Mouse (Mus musculus): Measurements from ENCODE around the gene Krt2. TPM values are rescaled to one million over a fixed set of nuclear protein-coding genes. Genes with fewer than 3 reads are reported as not detected.
A peak's percentile ranks its signal among the peaks of the same experiment; 100 is the strongest.

Gene Krt2
- total RNA-seq (2021), result 1 to 10 TPM; 4.6 to 6.4 TPM

DNA sequence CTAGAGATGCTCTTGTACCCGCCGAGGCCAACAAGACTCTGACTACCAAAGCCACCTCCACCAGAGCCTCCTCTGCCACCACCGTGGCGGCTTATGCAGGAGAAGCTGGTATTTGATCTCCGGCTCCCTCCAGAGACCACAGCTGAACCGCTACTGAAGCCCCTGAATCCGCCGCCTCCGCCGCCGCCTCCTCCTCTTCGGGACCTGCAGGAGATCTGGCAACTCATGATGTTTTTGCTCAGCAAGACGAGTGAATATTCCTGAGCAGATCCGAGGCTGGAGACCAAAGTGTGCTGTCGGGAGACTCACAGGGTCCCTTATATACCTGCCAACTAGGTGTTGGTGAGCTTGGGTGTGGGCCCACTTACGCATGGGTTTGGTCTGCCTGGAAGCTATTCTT lies at the start of gene Krt2:
Gene Krt2, minus strand, starts transcription at position 295 of the 400 bp plus-strand sequence.
- peak; percentile 37 to 42 for DNase-seq

DNA sequence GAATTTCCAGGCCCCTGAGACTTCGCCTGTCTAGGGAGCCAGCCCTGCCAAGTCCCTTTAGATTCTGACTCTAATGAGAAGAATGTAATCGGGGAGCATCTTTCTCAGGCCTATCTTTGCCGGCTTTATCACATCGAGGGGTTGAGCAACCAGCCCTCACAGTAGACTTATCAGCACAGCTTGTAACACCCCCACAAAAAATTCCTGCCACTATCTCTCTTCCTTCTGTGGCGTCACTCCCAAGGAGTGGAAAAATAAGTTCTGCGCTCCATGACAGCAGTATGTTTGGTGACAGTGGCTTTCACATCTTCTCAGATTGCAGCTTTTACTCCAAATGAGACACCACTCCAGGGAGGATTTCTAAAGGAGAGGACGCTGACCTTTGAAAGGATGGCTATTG lies 48.8 kb upstream of the Krt2 start:
- peak in 1 of 2 experiments; percentile 14 for DNase-seq

DNA sequence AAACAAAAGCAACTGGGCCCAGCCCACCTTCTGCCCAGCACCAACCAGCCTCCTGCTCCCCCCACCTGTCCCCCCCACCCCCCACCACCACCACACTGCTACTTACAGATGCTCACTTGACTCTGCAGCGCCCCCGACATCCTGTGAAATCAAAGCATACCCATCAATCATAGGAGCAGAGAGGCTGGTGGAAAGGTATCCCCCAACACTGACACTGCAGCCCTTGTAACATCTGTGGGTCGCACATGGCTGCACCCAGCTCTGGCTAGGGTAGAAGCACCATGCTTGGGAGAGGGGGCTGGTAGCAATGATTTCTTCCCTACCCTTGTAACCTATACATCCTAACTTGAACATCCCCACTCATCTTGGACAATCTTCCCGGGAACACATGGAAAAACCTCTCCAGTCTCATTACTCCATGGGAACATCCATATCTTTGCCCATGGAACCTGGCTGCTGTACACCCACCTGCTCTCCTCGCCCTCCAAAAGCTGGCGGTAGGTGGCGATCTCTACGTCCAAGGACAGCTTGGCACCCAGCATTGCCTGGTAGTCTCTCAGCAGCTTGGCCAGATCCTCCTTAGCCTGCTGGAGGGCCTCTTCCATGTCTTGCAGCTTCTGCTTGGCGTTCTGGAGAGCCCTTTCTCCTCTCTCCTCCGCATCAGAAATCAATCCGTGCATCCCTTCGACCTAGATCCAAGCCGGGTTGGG lies 42.6 kb upstream of the Krt2 start:
- no peak for DNase-seq

DNA sequence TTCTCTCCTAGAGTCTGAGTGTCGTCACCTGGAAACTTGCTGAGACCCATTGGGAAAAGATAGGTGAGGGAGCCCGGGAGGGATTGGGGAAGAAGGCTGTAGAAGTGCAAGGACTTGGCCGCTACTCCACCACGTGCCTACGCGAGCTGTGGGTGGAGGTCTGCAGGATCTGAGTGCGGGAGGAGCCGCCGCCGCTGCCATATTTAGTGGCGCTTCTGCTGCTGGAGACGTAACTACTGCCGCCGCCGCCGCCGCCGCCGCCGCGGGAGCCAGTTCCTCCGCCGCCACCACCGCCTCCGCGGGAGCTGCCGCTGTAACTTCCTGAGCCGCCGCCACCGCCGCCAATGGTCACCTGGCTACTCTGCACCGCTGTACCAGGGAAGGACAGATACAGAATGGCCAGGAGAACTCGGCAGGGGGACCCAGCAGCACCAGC lies 41.8 kb upstream of the Krt2 start:
- peak; percentile 40 to 50 for DNase-seq

DNA sequence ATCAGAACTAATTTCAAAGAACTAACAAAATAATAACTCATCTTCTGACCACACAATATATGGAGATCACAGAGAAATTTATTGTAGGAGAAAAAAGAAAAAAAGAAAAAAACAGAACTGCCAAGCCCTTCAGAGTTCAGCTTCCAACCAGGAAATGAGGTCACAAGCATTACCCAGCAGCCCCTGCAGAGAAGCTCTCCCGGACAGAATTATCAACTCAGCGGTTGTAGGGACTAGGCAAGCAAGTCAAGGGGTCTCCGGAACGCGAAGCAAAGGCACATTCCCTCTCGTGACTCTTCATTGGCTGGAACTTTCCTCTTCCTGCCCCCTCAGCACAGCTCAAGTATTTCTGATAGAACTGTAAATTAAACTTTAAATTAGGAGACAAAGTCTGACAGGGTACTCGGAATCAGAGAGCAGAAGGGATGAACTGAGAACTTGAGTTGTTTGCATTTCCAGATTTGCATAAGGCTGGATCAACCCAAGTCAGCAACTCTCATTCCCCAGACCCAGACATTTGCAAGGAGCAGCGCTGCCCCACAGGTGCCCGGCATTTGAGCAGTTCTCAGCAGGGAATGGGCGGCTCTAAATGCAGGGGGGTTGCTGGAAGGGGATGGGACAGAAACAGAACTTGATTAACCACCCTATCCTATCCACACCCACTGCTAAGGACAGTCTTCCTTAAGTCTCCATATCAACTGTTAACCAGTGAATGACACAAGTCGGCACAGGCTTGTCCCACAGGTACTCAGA lies 40.9 kb upstream of the Krt2 start:
- no peak for DNase-seq

DNA sequence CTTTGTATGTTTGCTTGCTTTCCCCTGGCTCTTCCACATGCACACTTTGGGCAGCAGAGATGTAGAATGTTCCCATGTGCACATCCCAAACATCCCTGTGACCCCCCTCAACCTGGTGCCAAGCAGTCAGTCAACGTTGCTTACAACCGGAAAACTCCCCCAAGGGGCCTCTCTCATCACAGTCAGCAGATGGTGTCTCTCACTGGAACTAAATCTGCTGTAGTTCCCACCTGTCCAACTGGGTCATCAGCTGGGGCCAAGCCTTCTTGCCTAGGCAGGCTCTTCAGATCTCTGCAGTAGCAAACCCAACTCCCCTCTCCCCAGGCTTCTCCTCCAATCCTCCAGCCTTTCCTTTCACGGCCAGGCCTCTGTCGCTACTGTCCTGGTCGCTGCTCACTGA lies 38.7 kb upstream of the Krt2 start:
- no peak for DNase-seq

DNA sequence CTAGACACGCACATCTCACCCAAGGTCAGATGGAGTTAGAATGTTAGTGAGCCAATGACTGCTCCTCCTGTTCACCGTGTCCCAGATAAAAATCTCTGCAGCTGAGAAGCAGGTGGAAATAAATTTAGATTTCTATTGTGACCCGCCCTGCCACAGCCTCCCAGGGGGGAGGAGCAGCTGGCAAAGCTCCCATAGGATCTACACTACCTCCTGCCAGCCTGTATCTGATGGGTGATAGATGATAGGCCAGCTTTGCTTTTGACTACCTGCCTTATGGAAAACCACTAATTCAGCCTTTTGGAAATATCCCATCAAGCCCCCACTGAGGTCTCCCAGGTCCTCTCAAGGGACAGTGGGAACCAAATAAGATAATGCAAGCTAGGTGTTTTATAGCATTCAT lies 37.8 kb upstream of the Krt2 start:
- no peak for DNase-seq

DNA sequence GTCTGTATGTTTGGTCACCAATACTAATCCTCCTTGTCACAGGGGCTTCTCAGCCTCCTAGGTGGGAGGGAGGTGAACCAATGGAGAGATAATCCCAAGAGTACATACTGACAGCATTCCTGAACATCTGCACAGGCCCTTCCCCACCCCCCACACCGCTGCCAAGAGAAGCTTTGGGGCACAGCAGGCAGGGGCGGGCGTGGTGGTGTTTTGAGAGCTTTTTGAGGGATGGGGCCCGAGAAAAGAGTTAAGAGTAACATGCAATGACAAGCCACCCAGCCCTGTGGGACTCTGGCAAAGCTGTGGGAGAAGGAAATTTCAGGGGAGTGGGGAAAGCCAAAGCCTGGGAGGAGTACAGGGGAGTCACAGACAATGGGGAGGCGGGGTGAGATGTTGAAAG lies 36.3 kb upstream of the Krt2 start:
- no peak for DNase-seq

DNA sequence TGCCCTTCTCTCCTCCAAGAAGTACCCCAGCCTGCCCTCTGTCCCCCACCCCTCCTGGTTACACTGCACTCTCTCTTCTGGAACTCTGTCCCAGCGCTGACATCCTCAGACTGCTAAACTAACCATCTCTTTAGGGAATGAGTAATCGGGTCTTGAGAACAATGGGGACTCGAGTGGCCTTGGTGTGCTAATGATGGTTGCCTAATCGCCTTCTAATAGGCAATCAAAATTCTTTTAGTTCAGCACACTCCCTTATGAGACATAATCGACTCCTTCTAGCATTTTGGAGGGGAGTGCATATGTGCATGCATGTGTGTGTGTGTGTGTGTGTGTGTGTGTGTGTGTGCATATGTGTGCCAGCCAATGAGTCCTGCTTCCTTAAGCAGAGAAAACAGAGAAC lies 34.6 kb upstream of the Krt2 start:
- DNase-seq, result no peak

DNA sequence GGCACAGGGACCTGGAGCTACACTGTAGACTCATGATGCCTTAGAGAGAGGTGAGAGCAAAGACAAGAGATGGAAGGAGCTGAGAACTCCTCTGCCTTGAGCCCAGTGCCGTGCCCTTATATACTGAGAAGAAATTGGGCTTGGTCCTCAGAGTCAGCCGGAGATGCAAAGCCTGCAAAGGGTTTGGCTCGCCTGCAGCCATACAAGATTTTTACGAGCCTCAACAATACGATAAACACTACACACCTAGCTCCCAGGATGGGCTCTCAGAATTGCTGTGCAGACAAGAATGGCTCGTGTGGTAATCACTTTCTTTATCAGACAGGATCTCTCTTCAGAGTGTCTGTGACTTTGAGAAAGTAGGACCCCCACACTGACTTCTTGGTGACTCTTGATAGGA lies 32.7 kb upstream of the Krt2 start, which contains the start of gene Krt1:
Gene Krt1, minus strand, starts transcription at position 101 of the 400 bp plus-strand sequence.
- no peak for DNase-seq

DNA sequence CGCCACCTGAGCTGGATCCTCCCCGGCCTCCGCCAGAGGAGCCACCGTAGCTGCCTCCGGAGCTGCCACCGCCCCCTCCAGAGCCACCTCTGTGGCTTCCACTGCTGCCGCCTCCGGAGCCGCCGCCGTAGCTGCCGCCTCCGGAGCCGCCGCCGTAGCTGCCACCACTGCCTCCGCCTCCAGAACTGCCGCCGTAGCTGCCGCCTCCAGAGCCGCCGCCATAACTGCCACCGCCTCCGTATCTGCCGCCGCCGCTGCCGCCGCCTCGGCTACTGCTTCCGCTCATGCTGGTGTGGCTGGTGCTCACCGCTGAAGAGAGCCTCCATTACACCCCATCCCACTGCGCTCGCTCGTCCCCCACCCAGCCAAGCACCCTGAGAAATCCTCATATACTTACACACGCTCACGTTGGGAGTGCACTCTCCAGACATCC lies 28.0 kb upstream of the Krt2 start:
- peak; percentile 52 to 54 for DNase-seq

DNA sequence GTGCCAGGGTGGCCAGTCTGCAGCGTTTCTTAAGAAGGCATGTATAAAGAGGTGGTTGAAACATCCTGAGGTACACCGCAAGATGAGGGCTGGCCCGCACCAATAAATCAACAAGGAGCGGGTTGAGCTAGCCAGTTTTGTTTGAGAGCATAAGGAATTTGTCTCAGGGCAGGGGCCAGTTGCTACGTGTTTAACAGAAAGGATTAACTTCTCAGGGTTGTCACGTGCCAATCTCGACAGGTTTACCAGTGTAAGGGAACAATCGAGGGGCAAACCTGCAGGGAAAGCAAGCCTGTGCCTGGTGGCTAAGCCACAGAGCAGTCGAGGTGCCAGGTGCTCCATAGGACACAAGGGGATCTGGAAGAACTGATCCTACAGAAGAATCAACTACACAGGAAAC lies 25.2 kb upstream of the Krt2 start:
- no peak for DNase-seq

DNA sequence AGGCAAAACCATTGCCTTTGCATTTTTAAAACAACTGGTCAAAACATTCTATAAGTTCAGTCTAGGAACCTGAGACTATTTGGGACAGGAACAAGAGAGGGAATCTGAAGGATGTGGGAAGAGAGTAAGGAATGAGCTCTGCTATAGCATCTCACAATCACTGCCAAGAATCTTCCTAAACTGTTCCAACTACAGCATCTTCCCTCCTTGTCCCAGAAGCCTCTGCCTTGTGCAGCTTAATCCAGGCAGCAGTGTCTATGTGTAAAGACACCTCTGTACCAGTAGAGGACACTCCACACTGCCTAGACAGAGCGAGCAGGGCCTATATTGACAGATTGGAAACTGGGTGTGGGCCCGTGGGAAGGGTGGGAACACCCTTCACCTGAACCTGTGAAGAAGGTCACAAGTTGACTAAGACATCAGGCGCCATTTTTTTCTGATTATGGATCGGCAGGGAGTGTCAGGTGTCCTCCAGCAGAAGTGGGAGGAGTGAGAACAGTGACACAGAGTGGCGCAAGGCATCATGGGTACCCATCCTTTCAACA lies 16.9 kb upstream of the Krt2 start:
- no peak for DNase-seq

DNA sequence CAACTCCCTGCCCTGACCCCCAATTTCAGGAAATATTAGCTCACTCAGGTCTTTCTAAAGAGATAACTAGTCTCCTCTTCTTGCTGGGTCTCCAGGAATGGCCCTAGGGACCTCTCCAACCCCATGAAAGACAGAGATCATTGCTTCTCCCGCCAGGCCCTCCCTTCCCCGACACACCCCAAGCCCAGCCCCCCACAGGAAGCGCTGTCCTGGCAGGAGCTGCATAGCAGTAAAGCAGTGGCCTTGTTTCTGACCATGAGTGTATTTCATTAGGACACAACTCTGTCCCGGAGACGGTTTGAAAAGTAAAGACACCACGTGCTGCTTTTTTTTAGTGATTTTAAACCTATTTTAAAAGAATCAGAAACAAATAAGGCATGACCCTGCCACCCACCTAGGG lies 15.2 kb upstream of the Krt2 start:
- no peak for DNase-seq

DNA sequence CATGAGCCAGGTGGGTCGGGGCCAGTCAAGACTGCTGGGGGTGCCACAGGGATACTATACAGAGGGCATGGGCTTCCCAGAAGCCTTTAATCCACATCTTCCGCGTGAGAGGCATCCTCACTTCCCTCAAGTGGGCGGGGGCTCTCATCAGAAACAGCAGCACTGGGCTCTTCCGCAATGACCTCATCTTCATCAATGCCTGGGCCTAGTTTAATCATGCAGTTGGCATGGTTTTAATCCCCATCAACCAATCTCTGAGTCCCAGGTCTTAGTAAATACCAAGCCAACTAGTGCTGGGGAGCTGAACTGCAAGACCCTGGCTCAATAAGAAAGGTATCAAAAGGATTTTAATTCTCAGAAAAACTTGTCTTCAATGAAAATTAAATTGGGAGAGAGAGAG lies 11.5 kb upstream of the Krt2 start:
- no peak for DNase-seq

DNA sequence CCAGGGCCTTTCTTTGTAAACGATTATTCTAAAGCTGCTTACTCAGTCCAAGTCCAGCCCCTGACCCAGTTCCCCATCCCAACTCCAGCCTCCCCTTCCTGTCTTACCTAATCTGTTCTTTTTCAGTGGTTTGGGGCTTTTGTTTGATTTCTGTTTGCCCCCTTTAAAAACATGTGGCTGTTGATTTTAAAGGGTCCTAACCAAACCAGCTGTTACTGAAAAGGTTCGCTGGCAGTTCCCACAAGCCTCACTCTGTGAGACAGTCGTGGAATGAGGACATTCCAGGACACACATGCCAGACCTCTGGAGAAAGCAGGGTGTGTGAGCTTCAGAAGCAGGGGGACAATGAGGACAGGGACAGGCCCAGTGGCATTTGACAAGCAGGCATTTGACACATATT lies 3.8 kb upstream of the Krt2 start:
- no peak for DNase-seq

DNA sequence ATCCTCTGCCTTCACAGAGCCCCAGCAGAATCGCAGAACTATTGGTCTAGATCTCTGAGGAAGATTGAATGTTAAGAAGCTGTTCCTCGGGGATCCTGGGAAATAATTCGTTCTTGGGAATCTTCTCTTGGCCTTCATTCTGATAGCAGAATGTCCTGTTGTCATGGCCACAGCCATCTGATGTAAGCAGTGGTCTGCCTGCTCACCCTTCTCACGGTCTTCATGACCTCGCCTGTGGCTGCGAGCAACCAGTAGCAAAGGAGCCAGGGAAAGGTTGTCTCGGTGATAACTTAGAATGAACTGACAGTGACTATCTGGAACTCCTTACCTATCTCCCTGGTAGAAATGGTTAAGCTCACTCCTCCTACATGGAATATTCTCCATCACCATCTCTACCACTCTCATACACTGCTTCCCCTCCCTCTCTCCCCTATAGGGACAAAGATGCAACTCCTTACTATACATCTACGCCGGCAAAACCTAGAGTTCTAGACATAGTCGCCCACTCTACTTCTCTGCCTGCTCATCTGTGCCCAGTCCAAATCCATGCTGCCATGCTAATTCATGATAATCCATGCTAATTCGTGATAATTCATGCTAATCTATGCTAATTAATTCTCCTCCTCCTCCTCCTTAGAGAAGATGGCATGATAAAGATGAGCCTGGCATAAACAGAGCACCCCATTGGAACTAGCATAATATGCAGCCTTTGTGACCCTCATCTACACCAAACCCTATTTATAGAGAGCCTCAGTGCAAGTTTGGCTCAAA lies 14.7 kb downstream of the Krt2 start:
- DNase-seq, result no peak

DNA sequence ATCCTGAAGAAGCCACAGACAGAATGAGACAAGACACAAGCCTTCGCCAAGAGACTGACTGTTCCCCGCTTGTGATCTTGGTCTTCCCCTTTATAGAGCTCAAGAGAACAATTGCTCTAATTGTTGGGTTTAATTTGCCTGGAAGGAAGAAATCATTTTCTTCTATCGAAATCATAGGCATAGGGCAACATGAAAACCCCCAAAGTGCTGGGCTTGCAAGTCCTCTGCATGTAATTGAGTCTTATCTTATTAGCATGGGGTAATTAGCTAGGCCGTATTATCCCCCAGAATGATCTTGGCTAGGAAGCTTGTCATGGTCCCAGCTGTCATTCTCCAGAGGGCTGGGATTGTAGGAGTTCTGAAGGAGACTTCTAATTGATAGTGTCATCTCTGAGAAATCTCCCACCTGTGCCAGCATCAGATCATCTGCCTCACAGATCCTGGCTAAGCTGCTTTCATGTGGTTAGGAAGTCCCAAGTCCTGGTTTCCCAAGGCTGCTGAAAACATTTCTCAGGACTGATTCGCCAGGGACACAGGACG lies 15.6 kb downstream of the Krt2 start, which contains the start of gene Krt73:
Gene Krt73, minus strand, starts transcription at position 51 of the 540 bp plus-strand sequence.
- DNase-seq, result no peak

DNA sequence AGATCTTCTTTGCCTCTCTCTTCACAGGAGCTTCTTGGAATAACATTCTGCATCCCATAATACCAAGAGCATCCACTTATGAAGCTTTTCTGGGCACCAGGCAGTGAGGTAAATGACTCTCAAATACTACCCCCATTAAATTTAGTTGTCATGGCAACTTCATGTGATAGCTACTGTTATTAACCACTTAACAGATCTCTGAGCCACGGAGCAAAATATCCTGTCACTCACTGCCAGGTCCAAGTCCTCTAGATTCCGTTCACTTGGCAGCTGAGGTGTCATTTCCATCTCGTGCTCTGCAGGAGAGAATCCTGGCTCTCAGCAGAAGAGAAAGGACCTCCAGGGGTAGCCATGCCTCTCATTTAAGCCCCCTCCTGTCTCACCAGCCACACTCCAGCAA lies 27.1 kb downstream of the Krt2 start:
- DNase-seq, result no peak

DNA sequence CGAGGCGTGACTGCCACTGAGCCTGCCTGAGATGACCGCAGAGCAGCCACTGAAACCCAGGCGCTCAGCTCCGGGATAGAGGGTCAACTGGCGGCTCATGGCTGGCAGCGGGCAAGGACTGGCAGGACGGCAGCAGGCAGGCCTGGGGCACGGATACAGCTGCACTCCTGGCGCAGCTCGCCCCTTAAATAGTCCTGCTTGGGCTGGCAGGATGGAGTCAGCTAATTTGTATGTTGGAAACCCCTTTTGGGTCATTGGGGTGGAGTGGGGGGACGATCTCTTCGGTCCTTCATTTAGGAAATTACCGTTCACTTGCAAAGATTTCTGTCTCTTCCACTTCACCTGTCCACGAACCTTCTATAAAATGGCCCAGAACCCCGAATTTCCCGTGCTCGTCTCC lies 31.6 kb downstream of the Krt2 start, which contains the start of gene Krt72:
Gene Krt72, minus strand, starts transcription at position 101 of the 400 bp plus-strand sequence.
- no peak for DNase-seq

DNA sequence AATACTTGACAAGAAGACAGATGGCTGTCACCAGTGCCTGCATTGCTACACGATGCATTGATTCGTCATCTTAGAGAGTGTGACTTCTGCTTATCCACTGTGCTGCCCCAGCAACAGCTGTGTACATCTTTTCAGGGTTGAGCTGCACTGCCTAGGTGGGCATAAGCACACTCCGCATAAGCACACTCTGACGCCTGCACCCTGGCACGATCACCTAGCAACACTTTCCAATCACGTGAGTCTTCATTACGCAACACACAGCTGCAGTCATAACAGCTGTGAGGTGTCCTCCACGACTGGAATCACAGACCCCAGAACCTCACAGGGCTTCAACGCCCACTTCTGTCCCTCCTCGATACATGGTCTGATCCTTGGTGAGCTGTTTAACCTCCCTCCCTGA lies 44.5 kb downstream of the Krt2 start:
- peak in 1 of 2 experiments; percentile 7 for DNase-seq

DNA sequence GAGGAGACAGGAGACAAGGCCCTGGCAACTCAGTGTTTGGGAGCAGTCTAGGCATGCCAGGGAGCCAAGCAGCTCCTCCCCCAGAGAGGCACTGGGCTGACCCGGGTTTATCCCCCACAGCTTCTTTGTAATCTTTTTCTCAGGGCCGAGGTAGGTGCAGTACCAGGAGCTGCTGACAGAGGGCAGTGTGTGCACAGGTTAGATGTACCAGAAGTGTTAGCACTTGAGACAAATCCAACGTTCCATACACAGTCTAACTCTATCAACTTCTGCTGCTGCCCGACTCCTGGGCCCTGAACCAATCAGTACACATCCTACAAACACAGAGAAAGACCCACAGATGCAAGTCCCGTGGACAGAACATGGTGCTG lies 45.3 kb downstream of the Krt2 start:
- peak; percentile 85 to 87 for DNase-seq

Measured in layer of hippocampus, postnatal 36 days (tissue).